Mouse (Mus musculus): ENCODE data around the gene Plin4. TPM values are rescaled to one million over a fixed set of nuclear protein-coding genes. Genes with fewer than 3 reads are reported as not detected.

Plin4 gene
- polyA plus RNA-seq, 1 experiment, result not detected

DNA sequence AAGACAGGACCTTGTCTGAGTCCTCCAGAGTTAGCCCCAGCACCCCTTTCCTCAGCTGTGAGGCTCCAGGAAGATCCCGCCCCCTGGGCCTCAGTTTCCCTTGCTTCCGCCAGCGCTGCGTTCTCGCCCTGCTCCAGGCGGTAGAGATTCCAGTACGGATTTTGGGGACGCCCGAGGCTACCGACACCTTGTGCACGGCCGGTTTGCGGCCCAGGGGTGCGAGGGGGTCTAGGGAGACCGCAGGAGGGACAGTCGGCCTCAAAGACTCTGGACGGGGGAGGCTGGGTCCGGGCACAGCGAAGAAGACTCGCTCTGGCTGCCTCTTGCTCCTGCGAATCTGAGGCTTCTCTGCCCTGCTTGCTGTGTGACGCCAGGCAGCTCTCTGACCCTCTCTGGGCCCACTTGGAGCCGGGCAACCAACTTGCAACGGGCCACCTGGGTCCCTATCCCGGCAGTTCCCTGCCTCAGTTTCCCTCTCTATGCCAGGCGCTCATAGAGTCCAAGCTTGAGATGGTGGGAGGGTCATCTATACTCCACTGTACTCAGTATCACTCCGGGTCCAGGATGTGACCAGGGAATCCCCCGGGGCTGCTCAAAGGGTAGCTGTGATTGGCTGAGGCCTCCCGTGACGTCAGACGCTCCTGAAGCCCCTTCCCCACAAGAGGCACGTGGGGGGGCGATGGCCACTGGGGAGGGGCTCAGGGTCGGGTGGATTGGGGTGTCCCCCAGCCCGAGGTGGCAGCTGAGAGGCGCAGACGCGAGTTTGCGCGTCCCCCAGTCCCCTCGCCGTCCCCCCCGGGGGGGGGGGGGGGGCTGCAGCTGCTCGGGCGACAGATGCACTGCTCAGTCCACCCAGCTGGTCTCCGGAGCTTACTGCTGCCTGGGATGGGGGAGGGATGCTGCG is 32.4 kb upstream of the Plin4 start:
- H3K4me3 ChIP-seq (ENCODE audit: insufficient read depth, low read depth, low read length), result peak overlapping the region; percentile 63
- H3K4me1 ChIP-seq (ENCODE audit: control insufficient read depth, insufficient read depth, low read length), result peaks cover 49% of the 10 kb centered on the region
- H3K27ac ChIP-seq (ENCODE audit: insufficient read depth, low read depth, low read length), result no peak overlapping the region
- 1% methylated on average over 39 of the region's 47 CpGs for WGBS
- no peak for TF ChIP-seq CTCF (IDR thresholded peaks at IDR 0.05; ENCODE audit: insufficient read depth, low read depth, low read length)
- TF ChIP-seq POLR2A (IDR thresholded peaks at IDR 0.05; ENCODE audit: insufficient read depth, low read depth, low read length), result peak; percentile 41; the same call in 1 of the 2 replicates

- peak within 1 kb of the TSS; percentile 85 for H3K27ac ChIP-seq (ENCODE audit: insufficient read depth, low read depth, low read length)
- H3K4me3 ChIP-seq (ENCODE audit: insufficient read depth, low read depth, low read length), result peak within 1 kb of the TSS; percentile 86
- peaks cover 44% of the 10 kb centered on the region for H3K4me1 ChIP-seq (ENCODE audit: control insufficient read depth, insufficient read depth, low read length)
- 2% methylated on average over 78 of the region's 79 CpGs for WGBS
- TF ChIP-seq POLR2A (IDR thresholded peaks at IDR 0.05; ENCODE audit: insufficient read depth, low read depth, low read length) (peak; percentile 48; the same call in 1 of the 2 replicates), CTCF (IDR thresholded peaks at IDR 0.05; ENCODE audit: insufficient read depth, low read depth, low read length) (no peak)
Observed at GRCm38 (mm10) chr17:56139858-56140595, 30.4 kb upstream of the Plin4 start, which contains the start of gene Sema6b. TSS of gene Sema6b (minus strand) at chr17:56140343.

- H3K4me3 ChIP-seq (ENCODE audit: insufficient read depth, low read depth, low read length), result peak overlapping the region; percentile 86
- H3K4me1 ChIP-seq (ENCODE audit: control insufficient read depth, insufficient read depth, low read length), result peaks cover 51% of the 10 kb centered on the region
- peak overlapping the region; percentile 1; the same call in 1 of the 2 replicates for H3K27ac ChIP-seq (ENCODE audit: insufficient read depth, low read depth, low read length)
- 7% methylated on average over 21 of the region's 21 CpGs for WGBS
- no peak for TF ChIP-seq CTCF (IDR thresholded peaks at IDR 0.05; ENCODE audit: insufficient read depth, low read depth, low read length)
- TF ChIP-seq POLR2A (IDR thresholded peaks at IDR 0.05; ENCODE audit: insufficient read depth, low read depth, low read length), result 0 out of 2 replicates have a peak, but pooled peaks have one; percentile 8
Observed at GRCm38 (mm10) chr17:56139355-56139754, 29.8 kb upstream of the Plin4 start.

DNA sequence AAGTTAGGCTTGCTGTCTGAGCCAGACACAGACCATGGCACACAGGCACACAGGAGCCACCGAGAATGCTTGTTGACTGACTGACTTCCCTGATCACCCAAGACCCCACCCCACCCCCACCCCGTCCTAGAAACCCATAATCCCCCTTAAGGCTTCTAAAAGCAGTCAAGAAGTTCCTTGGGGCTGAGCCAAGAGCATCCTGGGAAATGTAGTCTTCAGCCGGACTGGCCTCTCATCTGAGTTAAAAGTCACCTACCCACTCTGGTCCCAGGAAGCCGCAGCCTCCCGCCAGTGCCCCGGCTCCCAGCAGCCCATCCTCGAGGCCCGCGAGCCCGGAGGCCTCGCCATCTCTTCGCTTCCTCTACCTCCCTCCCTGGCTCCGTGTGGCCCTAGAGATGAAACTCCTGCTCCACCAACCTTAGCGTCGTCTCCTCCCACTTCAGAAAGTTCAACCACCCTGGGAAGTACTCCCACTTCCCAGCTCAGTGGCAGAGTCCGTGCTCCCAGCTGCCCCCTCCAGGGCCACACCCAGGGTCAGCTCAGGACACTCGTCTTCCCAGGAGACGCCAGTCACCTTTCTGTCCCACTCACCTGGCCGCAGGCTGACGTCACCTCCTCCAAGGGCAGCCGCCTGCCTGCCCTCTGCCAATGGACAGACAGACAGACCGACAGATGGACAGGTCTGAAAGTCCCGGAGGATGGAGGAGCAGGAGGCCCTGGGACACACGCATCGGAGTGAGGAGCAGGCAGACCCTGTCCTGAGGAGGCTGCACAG is 28.4 kb upstream of the Plin4 start:
- H3K4me1 ChIP-seq (ENCODE audit: control insufficient read depth, insufficient read depth, low read length), result peaks cover 61% of the 10 kb centered on the region
- no peak for TF ChIP-seq CTCF (IDR thresholded peaks at IDR 0.05; ENCODE audit: insufficient read depth, low read depth, low read length)
- H3K27ac ChIP-seq (ENCODE audit: insufficient read depth, low read depth, low read length), result no peak overlapping the region
- 27% methylated on average over 25 of the region's 25 CpGs for WGBS
- peak overlapping the region; percentile 86 for H3K4me3 ChIP-seq (ENCODE audit: insufficient read depth, low read depth, low read length)

DNA sequence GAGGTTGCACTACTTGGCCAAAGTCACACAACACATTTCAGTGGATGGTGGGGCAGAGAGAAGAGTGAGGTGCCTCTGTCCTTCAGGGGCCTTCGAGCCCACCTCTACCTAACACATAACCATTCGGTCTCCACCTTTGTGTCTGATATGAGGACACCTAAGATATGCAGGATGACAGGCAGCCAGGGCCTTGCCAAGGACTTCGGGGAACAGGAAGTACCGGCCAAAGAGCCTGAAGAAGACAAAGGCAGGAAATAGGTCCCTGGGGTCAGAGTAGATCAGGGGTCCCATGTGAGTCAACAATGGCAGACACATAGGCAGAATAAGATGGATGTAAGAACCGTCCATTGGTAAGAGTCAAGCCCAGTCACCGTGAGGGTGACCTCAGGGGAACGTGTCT is 27.0 kb upstream of the Plin4 start:
- no peak overlapping the region for H3K27ac ChIP-seq (ENCODE audit: insufficient read depth, low read depth, low read length)
- WGBS, result 87% methylated on average over 7 of the region's 7 CpGs
- H3K4me1 ChIP-seq (ENCODE audit: control insufficient read depth, insufficient read depth, low read length), result peaks cover 56% of the 10 kb centered on the region
- no peak for TF ChIP-seq POLR2A (IDR thresholded peaks at IDR 0.05; ENCODE audit: insufficient read depth, low read depth, low read length)
- no peak for TF ChIP-seq CTCF (IDR thresholded peaks at IDR 0.05; ENCODE audit: insufficient read depth, low read depth, low read length)
- H3K4me3 ChIP-seq (ENCODE audit: insufficient read depth, low read depth, low read length), result no peak overlapping the region

GRCm38 (mm10) chr17:56134463-56134971 is 24.9 kb upstream of the Plin4 start:
- Histone ChIP-seq H3K4me3 (ENCODE audit: insufficient read depth, low read depth, low read length) (peak overlapping the region; percentile 15), H3K27ac (ENCODE audit: insufficient read depth, low read depth, low read length) (no peak overlapping the region), H3K4me1 (ENCODE audit: control insufficient read depth, insufficient read depth, low read length) (peaks cover 48% of the 10 kb centered on the region)
- no peak for TF ChIP-seq POLR2A (IDR thresholded peaks at IDR 0.05; ENCODE audit: insufficient read depth, low read depth, low read length)
- TF ChIP-seq CTCF (IDR thresholded peaks at IDR 0.05; ENCODE audit: insufficient read depth, low read depth, low read length), result peak; percentile 77
- 4% methylated on average over 27 of the region's 27 CpGs for WGBS

DNA sequence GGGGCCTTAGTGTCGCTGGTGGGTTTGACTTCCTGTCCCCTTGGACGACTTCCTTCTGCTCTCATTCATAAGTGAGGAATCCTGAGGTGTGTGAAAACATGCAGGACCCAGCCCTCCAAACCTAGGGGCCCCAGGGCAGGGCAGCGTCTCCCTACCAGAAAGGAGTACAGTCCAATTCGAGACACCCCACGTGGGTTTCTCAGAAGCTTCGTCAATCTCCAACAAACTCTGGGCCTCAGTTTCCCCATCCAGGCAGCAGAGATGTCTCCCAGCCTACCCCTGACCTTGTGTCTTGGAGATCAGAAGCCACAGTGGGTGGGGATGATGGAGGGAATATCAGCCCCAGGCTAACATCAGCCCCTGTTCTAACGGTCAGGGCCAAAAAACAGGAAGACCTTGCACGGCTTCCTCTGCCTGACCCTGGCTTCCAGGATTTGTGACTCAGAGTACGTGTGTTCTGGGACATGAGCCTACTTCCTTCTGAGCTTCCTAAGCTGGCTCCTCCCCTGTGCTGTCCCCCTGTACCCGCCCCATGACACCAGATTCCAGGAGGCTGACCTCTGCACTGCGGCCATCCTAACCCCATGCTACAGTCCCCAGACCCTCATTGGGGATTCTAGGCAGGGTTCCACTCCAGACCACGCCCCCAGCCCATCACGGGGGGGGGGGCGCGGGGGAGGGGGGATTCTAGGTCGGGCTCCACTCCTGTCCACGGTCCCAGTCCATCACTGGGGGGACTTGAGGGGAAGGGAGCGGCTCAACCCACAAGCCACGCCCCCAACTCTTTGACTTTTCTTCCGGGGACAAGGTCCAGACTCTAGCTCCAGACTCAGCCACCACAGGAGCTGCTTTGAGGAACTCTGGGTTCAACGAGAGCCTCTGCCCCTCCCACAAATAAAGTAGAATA is 24.1 kb upstream of the Plin4 start:
- 28% methylated on average over 19 of the region's 21 CpGs for WGBS
- no peak overlapping the region for H3K4me3 ChIP-seq (ENCODE audit: insufficient read depth, low read depth, low read length)
- H3K27ac ChIP-seq (ENCODE audit: insufficient read depth, low read depth, low read length), result no peak overlapping the region
- TF ChIP-seq POLR2A (IDR thresholded peaks at IDR 0.05; ENCODE audit: insufficient read depth, low read depth, low read length) (no peak), CTCF (IDR thresholded peaks at IDR 0.05; ENCODE audit: insufficient read depth, low read depth, low read length) (no peak)
- H3K4me1 ChIP-seq (ENCODE audit: control insufficient read depth, insufficient read depth, low read length), result peaks cover 43% of the 10 kb centered on the region

Measured in olfactory bulb, adult 2 months (tissue).